Comparison of ENCODE assay signal across 14 mouse cellular contexts in the genomic region with DNA sequence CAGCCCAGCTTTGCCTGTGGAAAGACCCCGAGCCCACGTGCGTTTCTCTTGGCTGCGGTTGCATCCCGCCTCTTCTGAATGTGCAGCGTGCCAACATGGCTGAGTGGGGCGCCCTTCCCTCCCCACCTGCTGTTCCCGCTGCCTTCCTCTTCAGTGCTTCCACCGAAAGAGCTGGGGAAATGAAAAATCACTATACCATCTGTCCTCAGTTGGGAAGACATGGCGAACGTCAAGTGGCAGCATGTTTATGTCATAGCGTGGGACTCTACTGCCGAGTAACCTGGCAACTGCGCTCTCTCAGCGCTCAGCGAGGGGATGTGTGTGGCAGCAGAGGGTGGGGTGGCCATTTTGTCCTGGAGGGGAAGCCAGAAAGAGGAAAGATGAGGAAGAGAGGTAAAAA. TPM values are rescaled to one million over a fixed set of nuclear protein-coding genes. Genes with fewer than 3 reads are reported as not detected.
DNase-seq lines count a peak whose midpoint lies in the region; ATAC-seq and TF ChIP-seq lines count a peak whose summit lies in the region.
"Had no signal": no experiment of that assay in that cellular context is flagged by ENCODE, and none has a peak within 500 bp of the region (broad histone marks: within the 10 kb centered on the region; RNA-seq: fewer than 3 reads in every experiment).

No protein-coding gene starts in this region.

- H3K27ac ChIP-seq in midbrain, postnatal 0 days (ENCODE audit: low read depth, low read length), result no peak overlapping the region
- H3K27ac ChIP-seq in midbrain, embryonic 10.5 days (replicated peaks), result no peak overlapping the region
- H3K27ac ChIP-seq: intestine, embryonic 15.5 days; liver, embryonic 12.5 days had no signal

- intact Hi-C loops in left cerebral cortex, postnatal 10 days (cut with DNase I), result no loop called here
- intact Hi-C loops in gastrocnemius, postnatal 14 days (cut with DNase I; ENCODE audit: low total_unique reads), result no loop called here

- ATAC-seq in midbrain, postnatal 0 days (ENCODE audit: low FRiP score), result no peak
- ATAC-seq: intestine, embryonic 15.5 days; liver, embryonic 12.5 days had no signal

- no peak overlapping the region for H3K4me3 ChIP-seq in midbrain, postnatal 0 days (ENCODE audit: low read depth, low read length)
- H3K4me3 ChIP-seq in midbrain, embryonic 10.5 days, result no peak overlapping the region
- H3K4me3 ChIP-seq: intestine, embryonic 15.5 days; liver, embryonic 12.5 days had no signal

- no peaks in the 10 kb centered on the region for H3K9me3 ChIP-seq in midbrain, postnatal 0 days (ENCODE audit: low read length)
- H3K9me3 ChIP-seq in midbrain, embryonic 10.5 days (replicated peaks), result no peaks in the 10 kb centered on the region
- H3K9me3 ChIP-seq: intestine, embryonic 15.5 days had no signal

- DNase-seq in cerebellum, adult 9-10 months, result peak; percentile 58
- DNase-seq in cerebellum, postnatal 4 days (ENCODE audit: low spot score in 2 of 2), result no peak
- peak; percentile 39 for DNase-seq in midbrain, postnatal 0 days (ENCODE audit: low spot score)
- DNase-seq in midbrain, embryonic 10.5 days (ENCODE audit: low spot score), result no peak
- peak; percentile 53 to 70 for DNase-seq in left cerebral cortex, postnatal 10 days (ENCODE audit: extremely low spot score in 1 of 2, low spot score in 2 of 2)
- DNase-seq in gastrocnemius, postnatal 14 days, result no peak
- no peak for DNase-seq in ovary, postnatal 36 days (ENCODE audit: low spot score)
- no peak for DNase-seq in lung, adult 18-20 months
- DNase-seq: heart, postnatal 14 days; kidney, postnatal 4 days; lung, postnatal 4 days; thymus, adult 18-20 months had no signal

- no peak for TF ChIP-seq CTCF in midbrain, postnatal 0 days (IDR thresholded peaks at IDR 0.05)

- H3K36me3 ChIP-seq in midbrain, postnatal 0 days (ENCODE audit: insufficient read depth, low read length), result no peaks in the 10 kb centered on the region
- no peaks in the 10 kb centered on the region for H3K36me3 ChIP-seq in midbrain, embryonic 10.5 days
- H3K36me3 ChIP-seq: intestine, embryonic 15.5 days; liver, embryonic 12.5 days had no signal

- H3K4me2 ChIP-seq in midbrain, postnatal 0 days (ENCODE audit: low read depth, low read length, poor library complexity, severe bottlenecking), result no peak overlapping the region
- H3K4me2 ChIP-seq: intestine, embryonic 15.5 days; liver, embryonic 12.5 days had no signal

- no peaks in the 10 kb centered on the region for H3K4me1 ChIP-seq in midbrain, postnatal 0 days (ENCODE audit: insufficient read depth, low read length)
- peaks cover 7% of the 10 kb centered on the region for H3K4me1 ChIP-seq in midbrain, embryonic 10.5 days
- H3K4me1 ChIP-seq: intestine, embryonic 15.5 days; liver, embryonic 12.5 days had no signal

- H3K27me3 ChIP-seq in midbrain, postnatal 0 days (ENCODE audit: insufficient read depth, low read length), result no peaks in the 10 kb centered on the region
- no peaks in the 10 kb centered on the region for H3K27me3 ChIP-seq in midbrain, embryonic 10.5 days (ENCODE audit: low read depth, poor library complexity, severe bottlenecking)
- H3K27me3 ChIP-seq: intestine, embryonic 15.5 days had no signal

- WGBS in midbrain, postnatal 0 days, result 92% methylated on average over 16 of the region's 16 CpGs
- 86% methylated on average over 16 of the region's 16 CpGs for WGBS in midbrain, embryonic 10.5 days

- no peak overlapping the region for H3K9ac ChIP-seq in midbrain, postnatal 0 days (replicated peaks; ENCODE audit: low read length, poor library complexity, severe bottlenecking)
- H3K9ac ChIP-seq: intestine, embryonic 15.5 days; liver, embryonic 12.5 days had no signal

RNA-seq across cellular contexts. Expression of gene Lrpap1, which starts 23.6 kb away (rescaled TPM):
- 78.9 and 89.1 TPM in 2 replicates for total RNA-seq in midbrain, postnatal 0 days (2014; rRNA removed)
- polyA plus RNA-seq in midbrain, postnatal 0 days (2015; fragmentation: Nextera tagmentation; extraction: Ambion mirVana), result 177 and 189 TPM in 2 replicates
- 84.5 and 105 TPM in 2 replicates for polyA plus RNA-seq in midbrain, embryonic 10.5 days (2016; fragmentation: Nextera tagmentation; extraction: Ambion mirVana)
- 100 to 1,000 TPM; 110 to 113 TPM for total RNA-seq in left cerebral cortex, postnatal 10 days (2021)
- total RNA-seq in gastrocnemius, postnatal 14 days (2021), result 10 to 100 TPM; 33.0 to 36.7 TPM

Comparison
In these comparisons a context has a peak if more than half of its experiments do, and no peak if none do; other contexts are left out.
1. DNase-seq: peak in cerebellum, adult 9-10 months (single experiment), midbrain, postnatal 0 days (single experiment) and left cerebral cortex, postnatal 10 days (2 of 2); none in cerebellum, postnatal 4 days (0 of 2), midbrain, embryonic 10.5 days (single experiment), gastrocnemius, postnatal 14 days (single experiment), ovary, postnatal 36 days (single experiment) and lung, adult 18-20 months (0 of 2).